Mouse (Mus musculus): ENCODE results near the gene Rps16.

Gene Rps16

DNA sequence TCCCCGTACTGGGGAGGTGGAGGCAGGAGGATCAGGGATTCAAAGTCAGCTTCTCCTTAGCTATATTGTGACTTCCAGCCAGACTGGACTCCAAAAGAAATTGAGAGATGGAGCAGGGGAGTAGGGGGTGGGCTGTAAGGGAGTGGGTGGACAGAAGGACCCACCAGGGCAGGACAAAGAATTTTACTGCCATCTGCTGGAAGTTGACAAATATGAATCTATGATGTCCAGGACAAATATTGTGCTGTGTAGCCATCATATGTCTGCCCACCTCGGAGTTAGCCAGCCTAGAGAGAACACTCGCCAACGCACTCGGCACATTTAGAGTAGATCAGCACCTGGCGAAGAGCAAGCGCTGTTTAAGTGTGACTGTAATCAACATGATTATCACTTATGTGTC lies 1.9 kb upstream of the Rps16 start:
- no peak for DNase-seq

DNA sequence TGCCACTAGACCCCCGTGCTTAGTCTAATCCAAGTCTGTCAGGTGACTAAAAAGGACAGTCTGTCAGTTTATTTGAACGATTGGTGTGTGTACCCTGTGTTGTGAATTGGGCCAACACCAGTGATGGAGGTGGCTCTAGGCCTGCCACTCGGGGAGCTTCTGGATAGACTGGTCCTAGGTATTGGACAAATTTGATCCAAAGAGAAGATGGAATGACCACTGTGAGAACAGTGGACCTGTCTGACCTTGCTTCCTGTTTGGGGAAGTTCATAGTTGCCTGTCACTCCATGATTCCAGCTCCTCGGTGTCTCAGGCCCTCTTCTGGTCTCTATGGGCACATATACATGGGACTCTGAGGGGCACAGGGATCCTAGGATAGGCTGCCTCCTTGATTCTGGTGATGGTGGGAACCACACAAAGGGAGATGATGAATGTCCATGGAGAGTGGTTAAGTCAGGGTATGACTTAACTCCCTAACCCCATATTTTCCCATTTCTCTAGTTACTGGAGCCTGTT lies 1.3 kb downstream of the Rps16 start:
- no peak for DNase-seq

DNA sequence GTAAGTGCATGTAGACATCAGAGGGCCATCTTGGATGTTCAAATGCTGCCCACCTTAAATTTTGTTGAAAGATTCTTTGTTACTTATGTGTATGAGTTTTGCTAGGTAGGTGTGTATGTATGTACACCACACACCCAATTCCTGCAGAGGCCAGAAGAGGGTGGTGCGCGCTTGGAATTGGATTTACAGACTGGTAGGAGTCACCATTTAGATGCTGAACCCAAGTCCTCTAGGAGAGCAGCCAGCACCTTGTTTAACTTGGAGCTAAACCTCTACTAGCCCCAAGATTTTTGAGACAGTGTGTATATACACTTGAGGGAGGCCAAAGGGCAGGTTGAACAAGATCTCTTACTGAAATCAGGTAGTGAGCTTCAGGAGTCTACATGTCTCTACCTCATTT lies 2.8 kb downstream of the Rps16 start:
- DNase-seq, result no peak

DNA sequence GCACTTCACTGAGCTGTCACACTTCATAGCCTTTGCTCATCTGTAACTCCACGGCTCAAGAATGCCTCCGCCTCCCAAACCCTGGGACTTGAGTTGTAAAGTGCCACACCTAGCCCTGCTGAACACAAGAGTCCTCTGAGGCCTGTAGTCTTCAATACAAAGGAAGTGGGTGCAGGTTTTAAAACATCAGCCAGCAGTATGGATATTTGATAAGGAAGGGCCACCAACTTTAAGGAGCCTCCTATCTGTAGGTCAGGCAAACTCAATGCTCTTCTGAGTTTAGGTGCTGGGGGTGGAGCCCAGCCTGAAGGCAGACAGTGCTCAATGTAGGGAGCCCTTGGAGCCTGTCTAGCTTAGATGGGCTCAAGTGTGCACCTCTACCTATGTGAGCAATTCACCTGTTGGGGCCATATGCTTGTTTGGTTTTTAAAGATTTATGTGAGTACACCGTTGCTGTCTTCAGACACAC lies 3.7 kb downstream of the Rps16 start:
- no peak for DNase-seq

DNA sequence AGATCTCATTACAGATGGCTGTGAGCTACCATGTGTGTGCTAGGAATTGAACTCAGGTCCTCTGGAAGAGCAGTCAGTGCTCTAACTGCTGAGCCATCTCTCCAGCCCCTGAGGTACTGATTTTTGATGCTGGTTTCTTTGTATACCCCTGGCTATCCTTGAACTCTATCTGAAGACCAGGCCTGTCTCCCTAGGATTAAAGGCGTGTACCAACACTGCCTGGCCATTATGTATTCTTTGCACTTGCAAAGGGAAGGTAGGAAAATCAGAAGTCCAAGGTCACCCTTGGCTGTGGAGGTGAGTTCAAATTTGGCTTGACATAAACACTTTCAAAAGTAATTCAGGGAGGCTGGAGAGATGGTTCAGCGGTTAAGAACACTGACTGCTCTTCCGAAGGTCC lies 4.1 kb downstream of the Rps16 start:
- DNase-seq, result no peak

DNA sequence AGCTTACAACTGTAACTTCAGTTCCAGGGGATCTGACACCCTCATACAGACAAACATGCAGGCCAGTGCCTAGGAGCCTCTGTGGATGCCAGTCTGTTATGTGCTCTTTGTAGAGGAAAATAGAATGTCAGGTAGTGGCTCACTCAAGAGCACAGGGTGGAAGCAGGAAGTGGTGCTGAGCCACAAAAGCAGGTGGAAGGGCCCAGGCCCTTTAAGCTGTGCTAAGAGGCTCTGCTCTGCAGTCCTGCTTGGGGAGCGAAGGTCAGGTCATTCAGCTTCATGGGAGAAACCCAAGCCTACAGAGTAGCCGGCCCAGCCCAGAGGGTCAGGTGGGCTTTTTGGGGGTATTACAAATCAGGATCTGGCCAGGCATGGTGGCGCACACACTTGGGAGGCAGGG lies 4.8 kb downstream of the Rps16 start:
- no peak for DNase-seq

DNA sequence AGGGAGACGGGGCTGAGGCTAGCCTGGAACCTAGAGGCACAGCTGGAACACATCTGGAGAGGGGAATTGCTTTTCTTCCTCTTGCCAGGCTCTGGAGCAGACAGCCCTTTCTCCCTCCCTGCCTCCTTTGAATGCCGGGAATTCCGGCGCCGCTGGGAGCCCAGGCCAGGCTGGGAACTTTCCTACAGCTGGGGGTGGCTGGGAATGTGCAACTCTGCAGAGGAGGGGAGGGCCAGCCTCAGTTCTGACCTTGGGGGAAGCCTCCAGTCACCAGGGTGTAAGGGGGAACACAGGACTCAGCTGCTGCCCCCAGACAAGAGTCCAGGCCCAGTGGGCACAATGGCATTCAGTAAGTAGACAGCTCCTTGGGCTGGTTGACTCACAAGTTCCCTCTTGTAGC lies 6.5 kb downstream of the Rps16 start:
- DNase-seq, result peak; percentile 59

DNA sequence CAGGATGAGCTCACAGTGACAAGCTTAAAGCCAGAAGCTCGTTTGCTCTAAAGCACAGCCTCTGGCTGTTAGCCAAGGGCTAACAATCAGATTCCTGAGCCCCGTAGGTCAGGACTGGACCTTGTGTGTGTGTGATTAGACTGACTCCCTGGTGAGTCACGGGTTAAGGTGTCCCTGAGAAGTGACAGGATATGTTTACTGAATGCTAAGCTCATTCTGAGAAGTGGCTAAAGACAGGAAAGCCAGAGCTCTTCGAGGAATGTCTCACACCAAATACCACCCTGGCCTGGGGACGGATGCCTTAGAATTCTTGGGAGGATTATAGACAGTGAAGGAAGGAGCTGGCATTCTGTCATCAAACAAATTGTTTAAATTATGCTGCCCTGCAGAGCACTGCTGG lies 7.5 kb downstream of the Rps16 start:
- DNase-seq, result no peak

DNA sequence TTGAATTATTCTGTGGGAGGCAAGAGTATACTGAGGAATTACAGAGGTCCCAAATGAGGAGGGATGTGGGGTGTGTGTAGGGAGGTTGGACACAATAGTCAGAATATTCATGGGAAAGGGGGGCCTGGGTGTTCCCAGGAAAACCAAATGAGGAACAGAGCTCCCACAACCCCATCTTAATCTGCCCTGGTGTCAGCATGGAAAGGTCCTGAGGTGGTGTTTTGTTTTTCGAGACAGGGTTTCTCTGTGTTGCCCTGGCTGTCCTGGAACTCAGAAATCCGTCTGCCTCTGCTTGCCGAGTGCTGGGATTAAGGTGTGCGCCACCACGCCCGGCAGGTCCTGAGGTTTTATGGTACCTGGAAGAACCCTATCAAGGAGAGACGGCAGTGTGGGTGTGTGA lies 8.0 kb downstream of the Rps16 start:
- no peak for DNase-seq

DNA sequence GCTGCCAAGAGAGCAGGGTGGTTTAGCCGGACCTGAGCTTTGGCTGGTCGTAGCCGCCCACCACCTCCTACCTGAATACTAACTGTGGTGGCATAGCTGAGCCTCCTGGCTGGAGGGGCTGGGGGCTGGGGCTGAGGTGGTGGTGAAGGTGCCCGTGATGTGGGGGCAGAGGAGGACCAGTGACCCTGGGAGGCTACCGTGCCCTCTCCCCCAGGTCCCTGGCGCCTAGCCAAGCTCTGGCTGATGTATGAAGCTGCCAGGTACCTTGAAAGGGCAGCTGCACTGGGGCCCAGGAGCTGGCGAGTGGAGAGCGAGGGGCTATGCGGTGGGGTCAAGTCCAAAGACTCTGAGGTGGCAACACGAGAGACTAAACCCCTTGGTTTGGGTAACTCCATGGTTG lies 9.4 kb downstream of the Rps16 start:
- no peak for DNase-seq

DNA sequence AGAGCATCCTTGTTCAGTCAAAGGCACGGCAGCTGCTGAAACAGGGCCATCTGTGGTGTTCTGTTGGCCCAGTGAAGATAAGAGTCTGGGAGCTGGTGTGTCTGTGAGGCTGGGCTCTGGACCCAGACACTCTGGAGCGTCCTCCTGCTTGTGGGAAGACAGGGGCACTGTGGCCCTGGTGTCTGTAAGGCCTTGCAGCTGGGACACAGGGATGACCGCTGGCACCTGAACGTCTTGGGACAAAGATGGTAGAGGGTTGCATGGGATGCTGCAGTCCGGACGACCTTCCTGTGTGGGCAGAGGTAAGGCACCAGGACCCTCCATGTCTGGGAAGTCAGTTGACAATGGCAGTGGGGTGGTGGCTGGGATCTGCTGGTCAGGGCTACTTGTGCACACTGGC lies 9.8 kb downstream of the Rps16 start:
- DNase-seq, result no peak

DNA sequence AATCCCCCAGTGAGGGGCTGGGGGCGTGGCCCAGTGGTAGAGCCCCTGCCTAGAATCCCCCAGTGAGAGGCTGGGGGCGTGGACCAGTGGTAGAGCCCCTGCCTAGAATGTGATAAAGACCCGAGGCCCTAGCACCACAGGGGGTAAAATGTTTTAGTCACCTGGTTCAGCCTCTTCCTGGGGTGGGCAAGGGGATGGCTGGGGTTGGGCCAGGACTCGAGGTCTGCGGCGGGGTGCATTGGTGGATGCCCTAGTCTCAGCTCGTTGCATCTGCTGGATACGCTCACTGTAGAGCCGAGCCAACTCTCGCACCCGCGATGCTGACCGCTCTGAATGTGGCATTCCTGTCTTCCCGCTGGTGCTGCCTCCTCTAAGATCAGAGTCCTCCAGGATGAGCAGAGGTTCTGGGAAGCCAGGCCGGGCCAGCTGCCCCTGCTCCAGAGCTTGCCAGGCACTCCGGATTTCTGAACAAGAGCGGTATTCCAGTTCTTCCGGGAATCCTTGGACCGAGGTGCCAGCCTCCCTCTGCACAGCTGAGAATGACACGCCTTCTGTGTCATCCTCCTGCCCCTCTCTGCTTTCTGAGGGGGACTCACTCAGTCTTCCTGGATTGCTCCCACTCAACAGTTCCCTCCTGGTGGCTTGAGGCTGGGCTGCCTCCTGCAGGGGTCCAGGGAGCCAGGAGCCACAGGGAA lies 11.3 kb downstream of the Rps16 start:
- DNase-seq, result no peak

DNA sequence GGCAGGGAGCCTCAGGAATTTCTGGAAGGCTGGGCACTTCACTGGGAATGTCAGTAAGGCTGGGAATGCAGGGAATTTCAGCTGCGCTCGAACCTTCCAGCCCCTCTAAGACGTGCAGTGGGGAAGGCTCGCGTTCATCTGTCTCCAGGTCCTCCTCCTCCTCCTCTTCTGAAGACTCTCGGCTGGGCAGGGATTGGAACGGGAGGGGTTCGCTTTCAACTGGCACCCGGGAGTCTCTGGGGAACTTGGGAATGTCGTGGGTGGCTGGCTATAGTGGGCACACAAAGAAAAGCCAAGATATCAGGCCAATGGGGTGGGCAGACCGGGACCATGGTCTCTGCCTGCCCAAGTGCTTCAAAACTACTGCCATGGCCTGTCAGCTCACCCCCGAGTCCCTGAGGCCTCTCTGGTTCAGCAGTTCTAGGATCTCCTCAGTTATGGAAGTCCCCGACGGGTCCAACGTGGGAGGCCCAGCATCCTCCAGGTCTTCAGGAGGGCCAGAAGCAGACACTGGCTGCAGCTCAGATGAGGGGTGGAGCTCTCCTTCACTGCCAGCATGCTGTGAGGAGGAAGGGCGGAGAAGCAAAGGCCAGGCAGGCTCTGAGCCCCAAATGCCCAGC lies 12.1 kb downstream of the Rps16 start:
- DNase-seq, result no peak

DNA sequence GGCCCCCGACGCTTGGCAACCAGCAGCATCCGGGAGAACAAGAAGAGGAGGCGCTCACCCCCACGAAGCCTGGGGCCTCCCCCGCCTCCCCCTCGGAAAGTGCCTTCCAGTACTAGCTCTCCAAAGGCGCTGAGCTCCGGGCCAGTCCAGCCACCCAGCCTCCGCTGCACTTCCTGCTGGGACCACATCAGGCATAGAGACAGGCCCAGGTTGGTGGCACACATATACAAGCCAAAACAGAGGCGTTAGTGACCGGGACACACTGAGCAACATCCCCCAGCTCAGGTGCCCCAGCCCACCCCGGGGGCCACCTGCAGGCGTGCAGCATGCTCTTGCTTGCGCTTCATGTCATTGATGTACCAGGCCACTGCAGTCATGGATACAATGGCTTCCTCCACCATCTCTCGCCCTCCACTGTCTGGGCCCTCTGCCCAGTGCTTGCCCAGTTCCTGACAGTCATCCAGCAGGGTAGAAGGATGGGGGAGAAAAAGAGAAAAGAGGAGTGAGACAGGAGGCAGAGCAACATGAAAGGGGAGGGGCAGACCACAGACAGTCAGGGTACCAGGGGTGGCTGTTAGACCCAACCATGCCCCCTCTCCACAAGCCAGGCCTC lies 17.3 kb downstream of the Rps16 start:
- no peak for DNase-seq

DNA sequence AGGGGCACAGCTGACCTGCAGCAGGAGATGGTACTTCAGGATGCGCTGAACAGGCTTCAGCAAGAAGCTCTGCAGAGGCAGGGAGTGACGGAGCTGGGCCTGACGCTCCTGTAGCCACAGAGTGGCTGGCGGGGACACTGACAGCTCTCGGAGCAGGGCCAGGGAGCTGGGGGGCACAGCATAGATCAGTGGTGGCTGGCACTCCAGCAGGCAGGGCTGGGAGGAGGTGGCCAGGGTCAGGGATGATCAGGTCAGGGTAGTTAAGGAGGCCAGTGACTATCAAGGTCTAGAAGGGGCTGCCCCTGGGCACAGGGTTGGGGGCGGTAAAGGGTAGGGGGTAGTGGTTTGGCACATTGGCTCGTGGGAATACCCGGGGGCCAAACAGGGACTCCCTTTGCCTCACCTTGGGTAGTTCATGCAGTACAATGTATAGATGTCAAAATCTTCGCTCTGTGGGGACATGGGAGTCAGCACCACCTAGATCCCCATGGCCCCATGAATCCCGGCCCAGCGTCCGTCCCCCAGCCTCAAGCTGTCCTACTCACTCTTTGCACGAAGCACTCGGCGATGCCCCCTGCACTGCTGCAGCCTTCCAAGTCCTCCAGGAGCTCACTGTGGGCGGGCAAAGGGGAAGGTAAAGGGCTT lies 17.9 kb downstream of the Rps16 start:
- no peak for DNase-seq

DNA sequence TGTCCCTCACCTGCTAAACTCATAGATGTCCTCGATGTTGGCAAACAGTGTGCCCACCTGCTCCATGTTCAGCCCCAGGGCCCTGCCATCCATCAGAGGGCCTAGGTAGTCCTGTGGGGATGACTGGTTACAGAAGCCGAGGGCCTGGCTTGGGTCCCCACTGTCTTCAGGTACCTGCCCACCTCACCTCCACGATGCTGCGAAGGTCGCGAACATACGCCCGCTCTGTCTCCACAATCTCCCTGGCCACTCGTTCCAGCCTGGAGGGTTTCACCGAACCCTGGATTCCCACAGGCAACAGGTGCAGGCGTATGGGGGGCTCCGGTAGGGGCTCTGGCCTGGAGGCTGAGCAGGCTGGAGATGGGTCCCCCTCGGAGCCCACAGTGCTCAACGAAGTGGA lies 19.6 kb downstream of the Rps16 start:
- DNase-seq, result peak; percentile 14

DNA sequence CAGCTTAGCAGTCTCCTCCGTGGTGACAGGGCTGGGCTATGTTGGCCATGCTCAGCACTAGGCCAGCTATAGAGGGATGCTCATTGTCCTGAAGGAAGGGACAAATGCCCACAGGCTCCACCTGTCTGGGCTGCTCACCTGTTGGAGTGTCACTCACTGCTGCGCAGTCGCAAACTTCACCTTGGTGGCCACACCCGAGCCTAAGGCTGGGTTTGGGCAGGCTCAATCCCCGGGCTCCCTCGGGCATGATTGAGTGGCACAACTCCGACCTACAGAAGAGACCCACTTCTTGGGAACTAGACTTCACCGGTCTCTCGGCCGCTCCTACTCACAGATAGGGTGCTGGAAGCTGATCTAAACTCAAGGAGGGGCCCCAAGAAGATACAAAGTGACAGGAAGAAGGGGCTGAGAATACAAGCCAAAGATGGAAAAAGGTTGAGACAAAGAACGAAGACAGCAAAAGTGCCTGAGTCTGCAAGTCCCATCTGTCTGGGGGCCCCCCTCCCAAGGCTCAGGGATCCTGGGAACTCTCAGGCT lies 20.6 kb downstream of the Rps16 start:
- DNase-seq, result peak; percentile 38

DNA sequence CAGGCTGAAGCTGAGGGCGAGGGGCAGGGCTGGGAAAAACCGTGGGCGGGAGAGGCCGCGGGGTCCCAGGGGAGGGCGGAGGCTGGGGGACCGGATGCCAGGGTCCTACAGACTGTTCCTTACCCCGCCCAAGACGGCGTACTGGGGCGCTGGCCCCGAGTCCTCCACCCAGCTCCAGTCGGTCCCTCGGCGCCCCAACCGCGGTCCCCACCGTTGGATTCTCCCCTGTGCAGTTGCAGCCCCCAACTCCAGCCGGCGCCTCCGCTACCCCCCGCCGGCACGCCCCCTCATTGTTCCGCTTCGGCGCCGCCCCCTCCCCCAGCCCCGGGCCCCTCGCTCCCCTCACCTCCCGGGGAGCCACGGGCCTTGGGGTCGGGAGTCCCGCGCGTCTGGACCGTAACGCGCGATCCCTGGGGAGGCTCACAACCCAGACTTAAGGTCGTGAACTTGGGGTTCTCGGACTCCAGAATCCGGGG lies 21.1 kb downstream of the Rps16 start:
- DNase-seq, result peak; percentile 50

DNA sequence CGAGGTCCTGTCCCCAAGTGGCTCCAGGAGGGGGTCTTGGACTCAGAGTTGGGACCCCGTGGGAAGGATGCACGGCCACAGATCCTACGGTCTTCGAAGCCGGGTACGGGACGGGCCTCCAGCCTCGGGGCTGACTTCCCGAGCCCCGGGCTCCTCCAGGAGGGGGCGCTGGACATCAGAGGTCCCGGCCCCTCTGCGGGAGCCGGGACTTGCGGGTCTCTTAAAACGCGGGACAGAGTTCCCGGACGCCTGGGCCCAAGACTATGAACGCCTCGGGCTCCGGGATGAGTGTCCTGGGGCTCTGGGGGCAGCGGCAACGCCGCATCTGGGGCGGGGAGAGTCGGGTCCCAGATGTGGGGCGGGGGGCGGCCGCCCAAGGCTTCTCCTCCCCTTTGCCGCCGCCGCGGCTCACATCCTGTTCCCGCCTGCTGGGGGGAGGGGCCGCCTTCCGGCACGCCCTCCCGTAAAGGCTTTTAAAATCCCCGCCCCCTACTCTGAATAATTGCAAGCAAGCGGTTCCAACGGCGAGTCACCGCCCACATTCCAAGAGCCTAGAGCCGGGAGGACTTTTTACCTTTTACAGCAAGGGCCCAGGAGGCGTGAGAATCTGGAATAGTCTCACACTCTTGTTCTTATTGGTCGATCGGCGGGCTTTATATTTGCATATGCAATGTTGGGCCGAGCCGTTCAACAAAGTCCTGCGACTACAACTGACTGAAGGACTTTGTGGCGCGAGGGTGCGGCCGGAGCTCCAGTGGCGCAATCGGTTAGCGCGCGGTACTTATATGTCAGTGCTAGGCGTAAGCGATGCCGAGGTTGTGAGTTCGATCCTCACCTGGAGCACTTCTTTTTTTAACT lies 22.0 kb downstream of the Rps16 start, which contains the start of gene Plekhg2:
Gene Plekhg2 (minus strand): TSS at position 349 of the 858 bp plus-strand sequence.
- peak; percentile 100 for DNase-seq

DNA sequence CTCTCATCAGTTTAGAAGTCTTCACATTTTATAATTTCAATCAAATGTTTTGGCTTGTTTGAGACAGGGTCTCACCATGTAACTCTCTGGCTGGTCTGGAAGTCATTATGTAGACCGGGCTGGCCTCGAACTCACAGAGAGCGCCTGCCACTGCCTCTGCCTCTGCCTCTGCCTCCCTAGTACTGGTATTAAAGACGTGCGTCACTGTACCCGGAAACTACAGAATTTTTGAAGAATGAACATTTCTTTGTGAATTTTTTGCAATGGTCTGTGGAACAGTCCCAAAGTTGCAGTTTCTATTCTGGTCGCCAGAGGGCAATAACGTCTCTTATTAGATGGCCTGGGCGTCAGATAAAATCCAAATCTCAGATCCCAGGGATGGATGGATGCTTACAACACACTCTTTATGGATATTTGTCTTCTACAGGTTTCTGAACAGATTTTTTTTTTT lies 22.7 kb downstream of the Rps16 start:
- peak; percentile 93 for DNase-seq

DNA sequence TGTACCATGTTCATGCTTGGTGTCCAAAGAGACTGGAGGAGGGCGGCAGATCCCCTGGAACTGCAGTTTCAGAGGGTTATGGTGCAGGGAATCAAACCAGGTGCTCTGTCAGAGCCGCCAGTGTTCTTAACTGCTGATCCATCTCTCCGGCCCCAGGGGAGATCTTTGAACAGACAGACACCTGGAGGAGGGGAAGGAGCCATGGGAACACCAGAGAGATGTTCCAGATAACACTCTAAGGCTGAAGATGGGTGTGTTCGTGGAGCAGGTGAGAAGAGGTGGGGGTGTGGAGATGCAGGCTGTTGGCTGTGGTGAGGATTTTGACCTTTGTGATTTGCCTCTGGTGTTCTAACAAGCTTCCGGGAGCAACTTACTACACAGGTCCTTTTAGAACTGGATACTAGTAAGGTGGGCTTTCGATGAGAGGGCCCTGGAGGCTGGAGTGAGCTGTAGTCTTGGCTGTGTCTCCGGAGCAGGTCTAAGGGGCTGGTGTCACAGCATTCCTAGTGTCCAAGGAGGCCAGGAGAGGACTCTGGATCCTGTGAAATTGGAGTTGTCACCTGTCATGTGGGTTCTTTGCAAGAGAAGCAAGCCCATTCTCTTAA lies 23.5 kb downstream of the Rps16 start:
- DNase-seq, result peak; percentile 51

DNA sequence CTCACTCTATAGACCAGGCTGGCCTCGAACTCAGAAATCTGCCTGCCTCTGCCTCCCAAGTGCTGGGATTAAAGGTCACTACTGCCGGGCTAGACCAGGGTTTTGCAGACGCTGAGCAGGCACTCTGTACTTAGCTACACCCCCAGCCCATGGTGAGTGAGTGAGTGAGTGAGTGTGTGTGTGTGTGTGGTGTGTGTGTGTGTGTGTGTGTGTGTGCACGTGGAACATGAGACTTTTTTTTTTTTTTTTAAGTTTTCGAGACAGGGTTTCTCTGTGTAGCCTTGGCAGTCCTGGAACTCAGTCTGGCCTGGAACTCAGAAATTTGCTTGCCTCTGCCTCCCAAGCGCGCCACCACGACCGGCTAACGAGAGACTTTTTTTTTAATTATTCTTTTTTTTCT lies 24.2 kb downstream of the Rps16 start:
- no peak for DNase-seq
